Mouse (Mus musculus): Measurements from ENCODE around the gene Dcbld2.
"Not testable (repeated sequence)": the region's sequence is repeated elsewhere in the genome, so short reads cannot be mapped to it uniquely, and the experiment has no call there.

The Dcbld2 gene

GRCm38 (mm10) chr16:58451647-58452046, 43.4 kb downstream of the Dcbld2 start:
- no peak for DNase-seq

GRCm38 (mm10) chr16:58453138-58453537, 44.9 kb downstream of the Dcbld2 start:
- peak; percentile 45 for DNase-seq

GRCm38 (mm10) chr16:58453820-58454219, 45.6 kb downstream of the Dcbld2 start:
- DNase-seq = no peak

GRCm38 (mm10) chr16:58454617-58455016, 46.4 kb downstream of the Dcbld2 start:
- peak; percentile 57 for DNase-seq

GRCm38 (mm10) chr16:58455118-58455517, 46.9 kb downstream of the Dcbld2 start:
- DNase-seq = no peak

- no peak for DNase-seq
Measured at GRCm38 (mm10) chr16:58456445-58456844, 48.2 kb downstream of the Dcbld2 start.

GRCm38 (mm10) chr16:58456991-58457390, 48.7 kb downstream of the Dcbld2 start:
- DNase-seq = no peak

- not testable (repeated sequence) for DNase-seq
Measured at GRCm38 (mm10) chr16:58459966-58460365, 51.7 kb downstream of the Dcbld2 start.

GRCm38 (mm10) chr16:58460386-58460785, 52.1 kb downstream of the Dcbld2 start:
- no peak for DNase-seq

- no peak for DNase-seq
Measured at GRCm38 (mm10) chr16:58461856-58462518, 53.7 kb downstream of the Dcbld2 start.

- DNase-seq = no peak
Measured at GRCm38 (mm10) chr16:58462519-58462918, 54.3 kb downstream of the Dcbld2 start.

GRCm38 (mm10) chr16:58464051-58464450, 55.8 kb downstream of the Dcbld2 start:
- DNase-seq = peak; percentile 63

GRCm38 (mm10) chr16:58465412-58465811, 57.2 kb downstream of the Dcbld2 start:
- no peak for DNase-seq

- no peak for DNase-seq
Measured at GRCm38 (mm10) chr16:58470061-58470460, 61.8 kb downstream of the Dcbld2 start.

GRCm38 (mm10) chr16:58470841-58471240, 62.6 kb downstream of the Dcbld2 start:
- DNase-seq = no peak

- no peak for DNase-seq
Measured at GRCm38 (mm10) chr16:58474875-58475274, 66.6 kb downstream of the Dcbld2 start.

- DNase-seq = no peak
Measured at GRCm38 (mm10) chr16:58475544-58476154, 67.4 kb downstream of the Dcbld2 start.

- DNase-seq = peak; percentile 68
Measured at GRCm38 (mm10) chr16:58476363-58476762, 68.1 kb downstream of the Dcbld2 start.

- DNase-seq = no peak
Measured at GRCm38 (mm10) chr16:58479898-58480448, 71.7 kb downstream of the Dcbld2 start.

- peak; percentile 83 for DNase-seq
Measured at GRCm38 (mm10) chr16:58481219-58481905, 73.1 kb downstream of the Dcbld2 start.

- DNase-seq = no peak
Measured at GRCm38 (mm10) chr16:58481906-58482270, 73.6 kb downstream of the Dcbld2 start.

- DNase-seq = peak; percentile 40
Measured at GRCm38 (mm10) chr16:58482296-58482695, 74.1 kb downstream of the Dcbld2 start.

GRCm38 (mm10) chr16:58487861-58488260, 79.6 kb downstream of the Dcbld2 start:
- no peak for DNase-seq

GRCm38 (mm10) chr16:58496791-58497190, 88.5 kb downstream of the Dcbld2 start:
- no peak for DNase-seq
